ENCODE assay signal across 29 mouse cellular contexts in the genomic region with DNA sequence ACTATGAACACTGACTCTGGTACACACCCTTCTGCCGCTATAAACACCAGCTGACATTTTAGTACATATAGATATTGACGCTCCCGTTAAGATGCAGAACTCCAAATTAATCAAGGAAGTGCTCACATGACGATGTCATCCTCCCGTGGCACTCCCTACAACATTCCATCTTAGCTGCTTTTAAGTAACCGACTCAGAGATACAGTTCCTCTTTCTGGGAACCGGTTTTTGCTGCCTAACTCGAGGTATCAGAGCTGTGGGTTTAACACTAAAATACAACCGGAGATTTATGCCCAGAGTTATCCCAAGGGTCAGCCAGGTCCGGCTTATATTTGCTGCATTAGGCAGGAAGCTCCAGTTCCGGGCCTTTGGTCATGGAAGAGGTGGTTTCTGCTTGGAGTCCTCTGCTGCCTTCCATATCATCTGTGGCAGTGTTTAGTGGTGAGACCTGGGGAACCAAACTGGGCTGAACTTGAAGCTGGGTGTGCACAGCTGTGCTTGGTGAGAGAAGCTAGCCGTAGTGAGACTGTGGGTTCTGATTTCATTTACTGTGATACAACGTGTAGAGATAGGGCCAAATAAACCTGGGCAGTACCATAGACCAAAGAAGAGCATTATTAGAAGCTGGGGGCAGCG.
A peak's percentile ranks its signal among the peaks of the same experiment; 100 is the strongest.
DNase-seq lines count a peak whose midpoint lies in the region; ATAC-seq lines count a peak whose summit lies in the region.
"Had no signal": no experiment of that assay in that cellular context is flagged by ENCODE, and none has a peak within 500 bp of the region (broad histone marks: within the 10 kb centered on the region; RNA-seq: fewer than 3 reads in every experiment).

No protein-coding gene starts in this region.

- H3K4me3 ChIP-seq in kidney, embryonic 14.5 days (ENCODE audit: low read length) = no peak overlapping the region
- H3K4me3 ChIP-seq in midbrain, embryonic 16.5 days (ENCODE audit: low read depth, low read length) = no peak overlapping the region
- H3K4me3 ChIP-seq: gastrocnemius, adult 2 months; heart, adult 2 months; heart, embryonic 13.5 days; hindbrain, embryonic 13.5 days; midbrain, embryonic 12.5 days; neural tube, embryonic 13.5 days; stomach, embryonic 15.5 days had no signal

- no peak overlapping the region for H3K9ac ChIP-seq in kidney, embryonic 14.5 days (ENCODE audit: low read depth, low read length)
- no peak overlapping the region for H3K9ac ChIP-seq in midbrain, embryonic 16.5 days (ENCODE audit: low read depth, low read length)
- H3K9ac ChIP-seq: heart, embryonic 13.5 days; hindbrain, embryonic 13.5 days; liver, embryonic 14.5 days; lung, embryonic 14.5 days; midbrain, embryonic 12.5 days; neural tube, embryonic 13.5 days; stomach, embryonic 15.5 days had no signal

- H3K27ac ChIP-seq in kidney, embryonic 14.5 days (ENCODE audit: low read depth, low read length) = peak overlapping the region; percentile 80
- H3K27ac ChIP-seq in midbrain, embryonic 16.5 days (ENCODE audit: low read length) = no peak overlapping the region
- H3K27ac ChIP-seq: gastrocnemius, adult 2 months; heart, adult 2 months; heart, embryonic 13.5 days; hindbrain, embryonic 13.5 days; liver, embryonic 14.5 days; midbrain, embryonic 12.5 days; neural tube, embryonic 13.5 days; stomach, embryonic 15.5 days had no signal

- H3K9me3 ChIP-seq in kidney, embryonic 14.5 days (ENCODE audit: control insufficient read depth, low read length) = no peaks in the 10 kb centered on the region
- no peaks in the 10 kb centered on the region for H3K9me3 ChIP-seq in midbrain, embryonic 16.5 days (replicated peaks; ENCODE audit: control insufficient read depth, low read length, poor library complexity, severe bottlenecking)
- H3K9me3 ChIP-seq: forebrain, embryonic 10.5 days; heart, embryonic 13.5 days; hindbrain, embryonic 13.5 days; midbrain, embryonic 12.5 days; neural tube, embryonic 13.5 days; stomach, embryonic 15.5 days had no signal

- 26% methylated on average over 14 of the region's 14 CpGs for WGBS in kidney, embryonic 14.5 days
- WGBS in midbrain, embryonic 16.5 days = 90% methylated on average over 14 of the region's 14 CpGs

- peaks cover 66% of the 10 kb centered on the region for H3K4me1 ChIP-seq in kidney, embryonic 14.5 days (ENCODE audit: control insufficient read depth, insufficient read depth, low read length)
- peaks cover 4% of the 10 kb centered on the region; the same call in 1 of the 2 replicates for H3K4me1 ChIP-seq in midbrain, embryonic 16.5 days (ENCODE audit: control insufficient read depth, insufficient read depth, low read length)

- H3K4me2 ChIP-seq in kidney, embryonic 14.5 days (replicated peaks; ENCODE audit: low read depth, low read length) = no peak overlapping the region
- H3K4me2 ChIP-seq in midbrain, embryonic 16.5 days (ENCODE audit: low read length) = no peak overlapping the region
- H3K4me2 ChIP-seq: heart, embryonic 13.5 days; hindbrain, embryonic 13.5 days; lung, embryonic 14.5 days; midbrain, embryonic 12.5 days; neural tube, embryonic 13.5 days; stomach, embryonic 15.5 days had no signal

- DNase-seq in kidney, adult 18-20 months = no peak
- DNase-seq in A20 (ENCODE audit: low read depth, low spot score) = peak; percentile 27
- DNase-seq in left cerebral cortex, adult 18-20 months (ENCODE audit: low spot score in 2 of 2) = no peak
- DNase-seq in spleen, adult 18-20 months = no peak
- DNase-seq: adrenal gland, adult 2 months; adrenal gland, postnatal 36 days; cerebellum, adult 18-20 months; cerebellum, postnatal 14 days; gastrocnemius, adult 2 months; gastrocnemius, postnatal 36 days; heart, adult 2 months; heart, postnatal 14 days; layer of hippocampus, postnatal 36 days; liver; lung, embryonic 14.5 days; lung, postnatal 14 days had no signal

- no peak for ATAC-seq in kidney, embryonic 14.5 days (ENCODE audit: low FRiP score, low TSS enrichment)
- peak; percentile 68 for ATAC-seq in common myeloid progenitor, adult 5-6 weeks (replicated peaks; ENCODE audit: low read depth, poor library complexity, severe bottlenecking)
- ATAC-seq in megakaryocyte progenitor cell, adult 5-6 weeks (replicated peaks; ENCODE audit: poor library complexity) = peak; percentile 45
- ATAC-seq in midbrain, embryonic 16.5 days = no peak
- ATAC-seq: activated CD4-positive, CD25-positive, alpha-beta regulatory T cell, adult 4 months; intestine, postnatal 0 days had no signal

- no peaks in the 10 kb centered on the region for H3K27me3 ChIP-seq in kidney, embryonic 14.5 days (ENCODE audit: control insufficient read depth, insufficient read depth, low read length)
- H3K27me3 ChIP-seq in midbrain, embryonic 16.5 days (ENCODE audit: control insufficient read depth, insufficient read depth, low read depth, low read length) = no peaks in the 10 kb centered on the region
- H3K27me3 ChIP-seq: heart, embryonic 13.5 days; neural tube, embryonic 13.5 days; stomach, embryonic 15.5 days had no signal

- H3K36me3 ChIP-seq in kidney, embryonic 14.5 days (ENCODE audit: control insufficient read depth, insufficient read depth, low read length) = peaks cover 3% of the 10 kb centered on the region; the same call in 1 of the 2 replicates
- H3K36me3 ChIP-seq in midbrain, embryonic 16.5 days (ENCODE audit: control insufficient read depth, insufficient read depth, low read length) = no peaks in the 10 kb centered on the region
- H3K36me3 ChIP-seq: forebrain, embryonic 10.5 days; hindbrain, embryonic 13.5 days; midbrain, embryonic 12.5 days; neural tube, embryonic 13.5 days; stomach, embryonic 15.5 days had no signal

Comparison
In these comparisons a context has a peak if more than half of its experiments do, and no peak if none do; other contexts are left out.
1. ATAC-seq: peak in common myeloid progenitor, adult 5-6 weeks (single experiment) and megakaryocyte progenitor cell, adult 5-6 weeks (single experiment); none in kidney, embryonic 14.5 days (single experiment) and midbrain, embryonic 16.5 days (single experiment).